Mouse (Mus musculus) heart, embryonic 12.5 days (tissue): ENCODE data around the gene Pald1. TPM values are rescaled to one million over a fixed set of nuclear protein-coding genes. Genes with fewer than 3 reads are reported as not detected.

Experiments
- ATAC-seq: fragments of 200-750 bp; cut with Nextera tagmentation; 2 replicates; pipeline ENCODE4 v1.8.0; 2017; ENCODE audit warnings: moderate TSS enrichment, moderate library complexity; ENCODE audit not compliant: insufficient number of reproducible peaks, low FRiP score
- H3K27ac ChIP-seq: fragments of 300-500 bp; sonication (generic); 2 replicates; pipeline ENCODE4 v1.5.1; 2016; ENCODE audit warnings: mild to moderate bottlenecking, moderate library complexity; ENCODE audit not compliant: poor library complexity, severe bottlenecking
- H3K27me3 ChIP-seq: fragments of 300-500 bp; sonication (generic); replicated peaks from 2 replicates; pipeline ENCODE4 v1.6.1; 2016; ENCODE audit warnings: mild to moderate bottlenecking, moderate library complexity
- H3K36me3 ChIP-seq: fragments of 300-500 bp; sonication (generic); 2 replicates; pipeline ENCODE4 v1.6.1; 2016; ENCODE audit warnings: mild to moderate bottlenecking, moderate library complexity
- H3K4me1 ChIP-seq: fragments of 300-500 bp; sonication (generic); replicated peaks from 2 replicates; pipeline ENCODE4 v1.6.1; 2016; ENCODE audit warnings: mild to moderate bottlenecking
- H3K4me2 ChIP-seq: fragments of 300-500 bp; sonication (generic); 2 replicates; pipeline ENCODE4 v1.6.1; 2016; ENCODE audit warnings: mild to moderate bottlenecking, moderate library complexity
- H3K4me3 ChIP-seq: fragments of 300-500 bp; sonication (generic); 2 replicates; pipeline ENCODE4 v1.5.1; 2016; ENCODE audit warnings: mild to moderate bottlenecking
- H3K9ac ChIP-seq: fragments of 300-500 bp; sonication (generic); 2 replicates; pipeline ENCODE4 v1.6.1; 2016; ENCODE audit warnings: mild to moderate bottlenecking, moderate library complexity
- H3K9me3 ChIP-seq: fragments of 300-500 bp; sonication (generic); replicated peaks from 2 replicates; pipeline ENCODE4 v1.6.1; 2016; ENCODE audit warnings: mild to moderate bottlenecking, moderate library complexity
- WGBS: fragments of 180-500 bp; shearing (Covaris S2); methylation state at CpG from one replicate; pipeline ENCODE4 v1.1.7; 2016; 5-methylcytosine and 5-hydroxymethylcytosine counted together
- polyA plus RNA-seq: library from polyadenylated mRNA; unstranded; fragments of >200 nt; fragmentation: Nextera tagmentation; extraction: Ambion mirVana; gene quantifications from 2 replicates; pipeline ENCODE4 v1.2.1, GENCODE M21; 2016

The Pald1 gene
- polyA plus RNA-seq, 1 experiment from 2014 or later = 33.9 TPM

DNA sequence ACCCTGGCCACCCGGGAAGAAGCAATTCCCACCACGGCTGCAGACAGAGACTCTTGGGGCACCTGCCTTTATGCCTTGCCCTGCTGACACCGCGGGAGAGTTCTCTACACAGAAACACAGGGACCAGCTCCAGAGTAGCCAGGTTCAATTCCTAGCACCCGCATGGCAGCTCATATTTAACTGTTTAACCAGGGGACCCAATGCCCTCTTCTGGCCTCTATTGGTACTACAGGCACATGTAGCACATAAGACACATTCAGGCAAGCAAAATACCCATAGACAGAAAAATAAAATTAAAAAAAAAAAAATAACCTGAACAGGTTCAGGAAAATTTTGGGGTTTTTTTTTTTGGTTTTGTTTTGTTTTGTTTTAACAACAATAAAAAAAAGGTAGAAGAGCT is 27.2 kb downstream of the Pald1 start:
- no peak for ATAC-seq
- WGBS = 88% methylated on average over 5 of the region's 5 CpGs

DNA sequence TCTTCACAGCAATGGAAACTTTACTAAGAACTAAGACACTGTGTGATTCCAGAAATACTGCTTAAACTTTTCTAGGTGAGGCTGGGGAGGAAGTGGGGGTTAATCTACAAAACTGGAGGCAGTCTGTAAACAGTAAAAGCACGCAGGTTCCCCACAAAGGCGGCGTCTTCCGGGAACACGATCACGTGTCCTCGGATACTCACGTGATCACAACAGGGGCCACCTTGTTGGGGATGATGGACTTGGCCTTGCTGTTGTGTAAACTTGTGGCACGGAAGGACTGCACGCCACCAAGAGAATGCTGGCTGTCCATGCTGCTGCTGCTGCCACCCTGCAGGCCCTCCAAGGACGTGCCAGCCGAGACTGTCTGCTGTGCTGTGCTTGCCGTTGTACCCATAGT is 27.7 kb downstream of the Pald1 start:
- no peak for ATAC-seq
- Histone ChIP-seq H3K36me3 (peaks cover 52% of the 10 kb centered on the region), H3K27me3 (no peaks in the 10 kb centered on the region), H3K4me3 (no peak overlapping the region), H3K9ac (no peak overlapping the region), H3K4me2 (no peak overlapping the region), H3K4me1 (peaks cover 19% of the 10 kb centered on the region), H3K27ac (no peak overlapping the region), H3K9me3 (0 out of 2 replicates have a peak, but pooled peaks cover 2% of the 10 kb centered on the region)
- 93% methylated on average over 13 of the region's 13 CpGs for WGBS

More for the DNA sequence above, 27.2 kb downstream of the Pald1 start:
- Histone ChIP-seq H3K27ac (no peak overlapping the region), H3K36me3 (peaks cover 52% of the 10 kb centered on the region), H3K27me3 (no peaks in the 10 kb centered on the region), H3K9ac (no peak overlapping the region), H3K9me3 (0 out of 2 replicates have a peak, but pooled peaks cover 4% of the 10 kb centered on the region), H3K4me3 (no peak overlapping the region), H3K4me2 (no peak overlapping the region), H3K4me1 (peaks cover 19% of the 10 kb centered on the region)

DNA sequence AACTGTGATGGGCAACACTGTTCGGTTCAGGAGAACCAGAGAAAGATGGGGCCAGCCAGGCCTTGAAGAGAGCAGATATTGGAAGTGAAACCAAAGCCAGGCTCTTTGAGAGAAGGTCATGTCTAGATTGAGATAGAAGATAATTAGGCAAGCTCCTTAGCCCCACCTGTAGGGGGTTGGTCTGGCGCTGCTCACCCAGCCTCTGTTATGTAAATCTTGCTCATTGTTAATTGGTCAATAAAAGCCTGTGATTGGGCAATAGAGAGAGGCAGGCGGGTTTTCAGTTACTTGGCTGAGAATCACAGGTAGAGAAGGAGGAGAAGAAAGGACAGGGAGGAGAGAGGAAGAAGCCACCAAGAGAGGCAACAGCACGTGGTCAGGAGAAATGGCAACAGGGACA is 32.1 kb downstream of the Pald1 start:
- no peak overlapping the region for H3K4me3 ChIP-seq
- no peak overlapping the region for H3K9ac ChIP-seq
- peaks cover 8% of the 10 kb centered on the region for H3K9me3 ChIP-seq
- H3K4me2 ChIP-seq = no peak overlapping the region
- H3K27me3 ChIP-seq = peaks cover 4% of the 10 kb centered on the region
- H3K4me1 ChIP-seq = peaks cover 12% of the 10 kb centered on the region
- no peak overlapping the region for H3K27ac ChIP-seq
- WGBS = 79% methylated on average over 4 of the region's 4 CpGs
- no peak for ATAC-seq
- H3K36me3 ChIP-seq = peaks cover 86% of the 10 kb centered on the region

GRCm38 (mm10) chr10:61346374-61346773 is 37.0 kb downstream of the Pald1 start:
- peaks cover 76% of the 10 kb centered on the region for H3K36me3 ChIP-seq
- no peak overlapping the region for H3K4me2 ChIP-seq
- H3K4me1 ChIP-seq = peaks cover 30% of the 10 kb centered on the region
- peaks cover 8% of the 10 kb centered on the region for H3K9me3 ChIP-seq
- H3K9ac ChIP-seq = peak overlapping the region; percentile 46; the same call in 1 of the 2 replicates
- H3K27me3 ChIP-seq = peaks cover 7% of the 10 kb centered on the region
- WGBS = 10% methylated on average over 10 of the region's 10 CpGs
- peak overlapping the region; percentile 14; the same call in 1 of the 2 replicates for H3K27ac ChIP-seq
- no peak overlapping the region for H3K4me3 ChIP-seq
- ATAC-seq = no peak; the same call in 1 of the 2 replicates

DNA sequence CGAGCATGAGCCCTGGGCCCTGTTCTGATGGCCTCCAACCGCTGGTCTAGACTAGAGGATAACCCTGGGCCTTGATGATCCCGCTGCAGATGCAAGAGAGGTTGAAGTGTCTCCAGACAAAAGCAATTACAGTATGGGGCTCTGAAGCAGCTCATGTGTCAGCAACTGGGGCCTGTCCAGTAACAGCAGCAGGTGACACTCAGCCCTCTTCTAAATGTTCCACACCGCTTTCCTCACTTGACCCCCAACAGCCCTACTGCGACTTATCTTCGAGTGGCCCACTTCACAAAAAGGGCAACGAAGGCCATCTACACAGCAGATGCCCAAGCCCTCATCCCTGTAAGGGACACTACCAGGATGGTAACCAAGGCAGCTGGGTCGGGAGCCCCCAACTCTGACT is 38.2 kb downstream of the Pald1 start:
- Histone ChIP-seq H3K4me2 (no peak overlapping the region), H3K27ac (0 out of 2 replicates have a peak overlapping the region, but pooled peaks have one; percentile 13), H3K9me3 (peaks cover 8% of the 10 kb centered on the region), H3K4me3 (no peak overlapping the region), H3K27me3 (peaks cover 7% of the 10 kb centered on the region), H3K36me3 (peaks cover 74% of the 10 kb centered on the region), H3K4me1 (peaks cover 30% of the 10 kb centered on the region), H3K9ac (no peak overlapping the region)
- no peak for ATAC-seq
- 42% methylated on average over 8 of the region's 8 CpGs for WGBS

GRCm38 (mm10) chr10:61343950-61344349 is 39.4 kb downstream of the Pald1 start:
- Histone ChIP-seq H3K9ac (no peak overlapping the region), H3K9me3 (no peaks in the 10 kb centered on the region), H3K4me2 (no peak overlapping the region), H3K27ac (no peak overlapping the region), H3K4me3 (no peak overlapping the region), H3K36me3 (peaks cover 74% of the 10 kb centered on the region), H3K27me3 (peaks cover 7% of the 10 kb centered on the region), H3K4me1 (peaks cover 30% of the 10 kb centered on the region)
- 62% methylated on average over 8 of the region's 8 CpGs for WGBS
- no peak for ATAC-seq

- Histone ChIP-seq H3K4me3 (no peak overlapping the region), H3K27me3 (peaks cover 3% of the 10 kb centered on the region), H3K9me3 (no peaks in the 10 kb centered on the region), H3K4me2 (no peak overlapping the region), H3K4me1 (peaks cover 30% of the 10 kb centered on the region), H3K9ac (no peak overlapping the region), H3K36me3 (peaks cover 69% of the 10 kb centered on the region), H3K27ac (no peak overlapping the region)
- 86% methylated on average over 13 of the region's 13 CpGs for WGBS
- no peak for ATAC-seq
These were observed 40.6 kb downstream of the Pald1 start for GRCm38 (mm10) chr10:61342750-61343149.

DNA sequence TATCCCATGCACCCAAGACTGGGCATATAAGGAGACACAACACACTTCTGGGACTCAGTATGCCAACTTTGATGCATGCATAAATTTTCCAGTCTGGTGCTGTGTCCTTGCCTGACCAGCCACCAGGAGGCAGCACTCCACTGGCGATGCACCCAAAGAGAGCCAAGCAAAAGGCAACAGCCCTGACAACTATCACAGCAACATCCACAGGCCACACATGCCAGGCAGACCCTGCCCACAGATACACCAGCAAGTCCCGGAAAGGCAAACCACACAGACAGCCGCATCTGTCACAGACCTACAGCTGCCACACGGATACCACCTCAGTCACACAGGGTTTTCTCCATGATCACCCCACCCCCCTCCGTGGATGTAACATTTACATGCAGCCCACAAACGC is 41.8 kb downstream of the Pald1 start:
- peaks cover 21% of the 10 kb centered on the region for H3K4me1 ChIP-seq
- H3K36me3 ChIP-seq = peaks cover 72% of the 10 kb centered on the region
- no peaks in the 10 kb centered on the region for H3K9me3 ChIP-seq
- ATAC-seq = no peak
- H3K9ac ChIP-seq = no peak overlapping the region
- no peak overlapping the region for H3K27ac ChIP-seq
- peaks cover 3% of the 10 kb centered on the region; the same call in 1 of the 2 replicates for H3K27me3 ChIP-seq
- no peak overlapping the region for H3K4me2 ChIP-seq
- WGBS = 73% methylated on average over 6 of the region's 6 CpGs
- H3K4me3 ChIP-seq = no peak overlapping the region

GRCm38 (mm10) chr10:61341045-61341444 is 42.3 kb downstream of the Pald1 start:
- Histone ChIP-seq H3K9me3 (no peaks in the 10 kb centered on the region), H3K4me3 (no peak overlapping the region), H3K27ac (no peak overlapping the region), H3K36me3 (peaks cover 72% of the 10 kb centered on the region), H3K4me1 (peaks cover 16% of the 10 kb centered on the region), H3K9ac (no peak overlapping the region), H3K4me2 (no peak overlapping the region), H3K27me3 (peaks cover 3% of the 10 kb centered on the region; the same call in 1 of the 2 replicates)
- WGBS = 90% methylated on average over 5 of the region's 5 CpGs
- ATAC-seq = 0 out of 2 replicates have a peak, but pooled peaks have one; percentile 16

GRCm38 (mm10) chr10:61340247-61340646 is 43.1 kb downstream of the Pald1 start:
- H3K36me3 ChIP-seq = peaks cover 74% of the 10 kb centered on the region
- H3K4me2 ChIP-seq = no peak overlapping the region
- H3K9ac ChIP-seq = no peak overlapping the region
- no peak overlapping the region for H3K27ac ChIP-seq
- peaks cover 3% of the 10 kb centered on the region; the same call in 1 of the 2 replicates for H3K27me3 ChIP-seq
- WGBS = 77% methylated on average over 9 of the region's 9 CpGs
- peaks cover 8% of the 10 kb centered on the region for H3K4me1 ChIP-seq
- ATAC-seq = no peak
- H3K9me3 ChIP-seq = no peaks in the 10 kb centered on the region
- no peak overlapping the region for H3K4me3 ChIP-seq

DNA sequence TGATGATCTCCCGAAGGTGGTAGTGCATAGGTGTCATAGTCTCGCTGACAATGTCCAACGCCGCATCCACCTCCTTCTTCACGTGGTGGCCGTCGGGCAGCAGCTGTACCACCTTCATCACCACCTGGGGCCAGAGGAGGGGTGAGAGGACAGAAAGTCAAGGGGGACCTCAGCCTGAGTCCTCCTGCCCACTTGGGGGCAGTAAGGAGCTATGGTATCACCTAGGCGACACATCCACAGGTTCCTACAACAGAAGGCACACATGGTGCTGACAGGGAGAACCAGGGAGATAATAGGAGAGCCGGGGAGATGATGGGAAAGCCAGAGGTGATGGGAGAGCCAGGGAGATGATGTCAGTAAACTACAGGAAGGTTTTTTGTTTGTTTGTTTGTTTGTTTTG is 44.1 kb downstream of the Pald1 start:
- Histone ChIP-seq H3K27ac (no peak overlapping the region), H3K9me3 (no peaks in the 10 kb centered on the region), H3K36me3 (peaks cover 76% of the 10 kb centered on the region), H3K4me1 (no peaks in the 10 kb centered on the region), H3K4me2 (no peak overlapping the region), H3K9ac (no peak overlapping the region), H3K4me3 (no peak overlapping the region), H3K27me3 (peaks cover 3% of the 10 kb centered on the region; the same call in 1 of the 2 replicates)
- WGBS = 83% methylated on average over 9 of the region's 9 CpGs
- no peak for ATAC-seq

- Histone ChIP-seq H3K9me3 (no peaks in the 10 kb centered on the region), H3K9ac (no peak overlapping the region), H3K27me3 (no peaks in the 10 kb centered on the region), H3K4me3 (no peak overlapping the region), H3K4me1 (no peaks in the 10 kb centered on the region), H3K4me2 (no peak overlapping the region), H3K27ac (no peak overlapping the region), H3K36me3 (peaks cover 76% of the 10 kb centered on the region)
- ATAC-seq = no peak
- 86% methylated on average over 11 of the region's 11 CpGs for WGBS
These were observed 45.7 kb downstream of the Pald1 start for GRCm38 (mm10) chr10:61337665-61338064.
